ENCODE assay signal across 8 mouse cellular contexts in genomic region chr9:74975416-74975815, GRCm38 (mm10). TPM values are rescaled to one million over a fixed set of nuclear protein-coding genes. Genes with fewer than 3 reads are reported as not detected.
DNase-seq lines count a peak whose midpoint lies in the region; ATAC-seq lines count a peak whose summit lies in the region.

No protein-coding gene starts in this region.

- H3K4me3 ChIP-seq in heart, embryonic 15.5 days = peak overlapping the region; percentile 62
- peak overlapping the region; percentile 46 for H3K4me3 ChIP-seq in forebrain, embryonic 11.5 days (ENCODE audit: low read depth, low read length)
- peak overlapping the region; percentile 56 for H3K4me3 ChIP-seq in kidney, embryonic 14.5 days (ENCODE audit: low read length)
- H3K4me3 ChIP-seq in midbrain, embryonic 13.5 days (replicated peaks) = peak overlapping the region; percentile 47

- WGBS in heart, embryonic 15.5 days = 8% methylated on average over 7 of the region's 7 CpGs
- WGBS in forebrain, embryonic 11.5 days = 23% methylated on average over 7 of the region's 7 CpGs
- WGBS in kidney, embryonic 14.5 days = 10% methylated on average over 7 of the region's 7 CpGs
- 8% methylated on average over 7 of the region's 7 CpGs for WGBS in midbrain, embryonic 13.5 days

- H3K4me2 ChIP-seq in heart, embryonic 15.5 days = peak overlapping the region; percentile 65
- peak overlapping the region; percentile 71 for H3K4me2 ChIP-seq in forebrain, embryonic 11.5 days (ENCODE audit: low read depth, low read length, severe bottlenecking)
- H3K4me2 ChIP-seq in kidney, embryonic 14.5 days (replicated peaks; ENCODE audit: low read depth, low read length) = peak overlapping the region; percentile 75
- H3K4me2 ChIP-seq in midbrain, embryonic 13.5 days (replicated peaks) = peak overlapping the region; percentile 59

- H3K36me3 ChIP-seq in heart, embryonic 15.5 days = no peaks in the 10 kb centered on the region
- H3K36me3 ChIP-seq in forebrain, embryonic 11.5 days (ENCODE audit: control insufficient read depth, insufficient read depth, low read length) = no peaks in the 10 kb centered on the region
- no peaks in the 10 kb centered on the region for H3K36me3 ChIP-seq in kidney, embryonic 14.5 days (ENCODE audit: control insufficient read depth, insufficient read depth, low read length)
- H3K36me3 ChIP-seq in midbrain, embryonic 13.5 days = no peaks in the 10 kb centered on the region

- ATAC-seq in heart, embryonic 15.5 days (replicated peaks; ENCODE audit: insufficient number of reproducible peaks, insufficient read depth, low FRiP score, low read depth) = no peak
- ATAC-seq in forebrain, embryonic 11.5 days (replicated peaks; ENCODE audit: low FRiP score) = peak; percentile 60
- peak; percentile 40; the same call in 1 of the 2 replicates for ATAC-seq in kidney, embryonic 14.5 days (ENCODE audit: low FRiP score, low TSS enrichment)
- peak; percentile 41 for ATAC-seq in midbrain, embryonic 13.5 days

- intact Hi-C loops in gastrocnemius, postnatal 14 days (cut with DNase I; ENCODE audit: low total_unique reads) = no loop called here

- peaks cover 42% of the 10 kb centered on the region for H3K4me1 ChIP-seq in heart, embryonic 15.5 days (replicated peaks)
- H3K4me1 ChIP-seq in forebrain, embryonic 11.5 days (replicated peaks; ENCODE audit: control insufficient read depth, insufficient read depth, low read length) = peaks cover 9% of the 10 kb centered on the region
- peaks cover 13% of the 10 kb centered on the region for H3K4me1 ChIP-seq in kidney, embryonic 14.5 days (ENCODE audit: control insufficient read depth, insufficient read depth, low read length)
- H3K4me1 ChIP-seq in midbrain, embryonic 13.5 days (replicated peaks) = peaks cover 57% of the 10 kb centered on the region

- peak overlapping the region; percentile 94 for H3K27ac ChIP-seq in heart, embryonic 15.5 days
- H3K27ac ChIP-seq in forebrain, embryonic 11.5 days (ENCODE audit: low read depth, low read length) = peak overlapping the region; percentile 87
- H3K27ac ChIP-seq in kidney, embryonic 14.5 days (ENCODE audit: low read depth, low read length) = peak overlapping the region; percentile 83
- peak overlapping the region; percentile 98 for H3K27ac ChIP-seq in midbrain, embryonic 13.5 days

- H3K9me3 ChIP-seq in heart, embryonic 15.5 days (replicated peaks) = no peaks in the 10 kb centered on the region
- no peaks in the 10 kb centered on the region for H3K9me3 ChIP-seq in forebrain, embryonic 11.5 days (ENCODE audit: control insufficient read depth, low read length)
- no peaks in the 10 kb centered on the region for H3K9me3 ChIP-seq in kidney, embryonic 14.5 days (ENCODE audit: control insufficient read depth, low read length)
- no peaks in the 10 kb centered on the region for H3K9me3 ChIP-seq in midbrain, embryonic 13.5 days

- H3K9ac ChIP-seq in heart, embryonic 15.5 days = peak overlapping the region; percentile 57
- H3K9ac ChIP-seq in forebrain, embryonic 11.5 days (ENCODE audit: low read length) = peak overlapping the region; percentile 72; the same call in 1 of the 2 replicates
- H3K9ac ChIP-seq in kidney, embryonic 14.5 days (ENCODE audit: low read depth, low read length) = peak overlapping the region; percentile 44; the same call in 1 of the 2 replicates
- H3K9ac ChIP-seq in midbrain, embryonic 13.5 days (replicated peaks) = peak overlapping the region; percentile 76

- no peak for DNase-seq in heart, adult 18-20 months
- no peak for DNase-seq in forebrain, embryonic 11.5 days (ENCODE audit: low spot score)
- no peak for DNase-seq in urinary bladder, postnatal 36 days (ENCODE audit: low spot score in 2 of 2)
- DNase-seq in layer of hippocampus, adult 11-12 months (ENCODE audit: low spot score) = no peak
- no peak for DNase-seq in gastrocnemius, postnatal 14 days

- H3K27me3 ChIP-seq in heart, embryonic 15.5 days = no peaks in the 10 kb centered on the region
- H3K27me3 ChIP-seq in forebrain, embryonic 11.5 days (ENCODE audit: control insufficient read depth, insufficient read depth, low read length) = no peaks in the 10 kb centered on the region
- H3K27me3 ChIP-seq in kidney, embryonic 14.5 days (ENCODE audit: control insufficient read depth, insufficient read depth, low read length) = no peaks in the 10 kb centered on the region
- H3K27me3 ChIP-seq in midbrain, embryonic 13.5 days = no peaks in the 10 kb centered on the region

RNA-seq across cellular contexts. Expression of gene Fam214a, which starts 22.7 kb away (rescaled TPM):
- polyA plus RNA-seq in heart, embryonic 15.5 days (2015; fragmentation: Nextera tagmentation; extraction: Ambion mirVana) = 11.2 and 11.4 TPM in 2 replicates
- total RNA-seq in heart, adult 18-20 months (2021) = 10 to 100 TPM; 17.8 to 34.7 TPM
- 18.3 and 20.4 TPM in 2 replicates for polyA plus RNA-seq in forebrain, embryonic 11.5 days (2014; fragmentation: Nextera tagmentation; extraction: Ambion mirVana)
- polyA plus RNA-seq in kidney, embryonic 14.5 days (2014; fragmentation: Nextera tagmentation; extraction: Ambion mirVana) = 6.0 and 10.4 TPM in 2 replicates
- 31.3 TPM in 2 replicates for polyA plus RNA-seq in midbrain, embryonic 13.5 days (2015; fragmentation: Nextera tagmentation; extraction: Ambion mirVana)
- total RNA-seq in gastrocnemius, postnatal 14 days (2021) = 10 to 100 TPM; 21.3 to 31.1 TPM
